Mouse (Mus musculus) stomach, embryonic 14.5 days (tissue): ENCODE measurements around the gene Wwc2. TPM values are rescaled to one million over a fixed set of nuclear protein-coding genes. Genes with fewer than 3 reads are reported as not detected.

ENCODE experiments used
- ATAC-seq: fragments of 200-750 bp; cut with Nextera tagmentation; 2 replicates; pipeline ENCODE4 v1.8.0; 2017; ENCODE audit warnings: low read depth, moderate TSS enrichment; ENCODE audit not compliant: insufficient number of reproducible peaks, insufficient read depth, low FRiP score
- H3K27ac ChIP-seq: fragments of 300-500 bp; sonication (generic); 2 replicates; pipeline ENCODE4 v1.5.1; 2014; ENCODE audit warnings: mild to moderate bottlenecking, low read length, moderate library complexity, mixed read lengths
- H3K27me3 ChIP-seq: fragments of 300-500 bp; sonication (generic); 2 replicates; pipeline ENCODE4 v1.6.1; 2014; ENCODE audit warnings: low read length, control low read depth, mixed read lengths; ENCODE audit not compliant: control insufficient read depth, insufficient read depth
- H3K36me3 ChIP-seq: fragments of 300-500 bp; sonication (generic); 2 replicates; pipeline ENCODE4 v1.6.1; 2014; ENCODE audit warnings: mild to moderate bottlenecking, control low read depth, low read length, moderate library complexity, mixed read lengths; ENCODE audit not compliant: control insufficient read depth, insufficient read depth
- H3K4me1 ChIP-seq: fragments of 300-500 bp; sonication (generic); 2 replicates; pipeline ENCODE4 v1.6.1; 2014; ENCODE audit warnings: low read length, control low read depth, mixed read lengths; ENCODE audit not compliant: control insufficient read depth, insufficient read depth
- H3K4me2 ChIP-seq: fragments of 300-500 bp; sonication (generic); replicated peaks from 2 replicates; pipeline ENCODE4 v1.6.1; 2014; ENCODE audit warnings: low read depth, low read length, control low read depth
- H3K4me3 ChIP-seq: fragments of 300-500 bp; sonication (generic); 2 replicates; pipeline ENCODE4 v1.5.1; 2014; ENCODE audit warnings: low read depth, low read length, control low read depth
- H3K9ac ChIP-seq: fragments of 300-500 bp; sonication (generic); replicated peaks from 2 replicates; pipeline ENCODE4 v1.6.1; 2014; ENCODE audit warnings: low read depth, mild to moderate bottlenecking, control low read depth, low read length, moderate library complexity, mixed read lengths
- H3K9me3 ChIP-seq: fragments of 300-500 bp; sonication (generic); 2 replicates; pipeline ENCODE4 v1.6.1; 2016; ENCODE audit warnings: low read depth, low read length, control low read depth; ENCODE audit not compliant: control insufficient read depth
- WGBS: fragments of 180-500 bp; shearing (Covaris S2); extraction: QIAGEN DNeasy Blood & Tissue Kit; methylation state at CpG from one replicate; pipeline ENCODE4 v1.1.7; 2014; 5-methylcytosine and 5-hydroxymethylcytosine counted together
- polyA plus RNA-seq: library from polyadenylated mRNA; unstranded; fragments of >200 nt; fragmentation: Nextera tagmentation; extraction: Ambion mirVana; gene quantifications from 2 replicates; pipeline ENCODE4 v1.2.1, GENCODE M21; 2014

Gene Wwc2
- polyA plus RNA-seq, 1 experiment from 2014 or later = 12.0 TPM

DNA sequence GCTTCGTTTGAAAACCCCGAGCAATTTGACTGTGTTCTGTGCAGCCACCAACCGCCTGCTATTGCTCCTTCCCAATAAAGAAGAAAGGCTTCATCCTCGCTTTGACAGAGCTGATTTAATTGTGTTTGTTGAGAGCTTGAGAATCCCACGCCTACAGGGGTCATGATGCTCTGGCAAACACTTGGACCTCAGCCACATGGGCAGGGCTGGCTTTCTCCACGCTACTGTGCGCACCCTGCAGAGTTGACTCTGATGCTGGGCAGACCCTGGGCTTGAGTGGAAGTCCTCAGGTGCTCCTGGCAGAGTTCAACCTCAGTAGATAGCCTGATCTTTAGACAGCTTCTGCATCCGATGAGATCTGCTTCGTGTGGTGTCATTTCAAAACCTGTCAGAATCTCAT lies 198.7 kb downstream of the Wwc2 start:
- Histone ChIP-seq H3K36me3 (no peaks in the 10 kb centered on the region), H3K27ac (no peak overlapping the region), H3K9ac (no peak overlapping the region), H3K4me2 (no peak overlapping the region), H3K9me3 (no peaks in the 10 kb centered on the region), H3K4me3 (no peak overlapping the region), H3K27me3 (no peaks in the 10 kb centered on the region), H3K4me1 (no peaks in the 10 kb centered on the region)
- WGBS = 70% methylated on average over 9 of the region's 9 CpGs
- ATAC-seq = no peak

DNA sequence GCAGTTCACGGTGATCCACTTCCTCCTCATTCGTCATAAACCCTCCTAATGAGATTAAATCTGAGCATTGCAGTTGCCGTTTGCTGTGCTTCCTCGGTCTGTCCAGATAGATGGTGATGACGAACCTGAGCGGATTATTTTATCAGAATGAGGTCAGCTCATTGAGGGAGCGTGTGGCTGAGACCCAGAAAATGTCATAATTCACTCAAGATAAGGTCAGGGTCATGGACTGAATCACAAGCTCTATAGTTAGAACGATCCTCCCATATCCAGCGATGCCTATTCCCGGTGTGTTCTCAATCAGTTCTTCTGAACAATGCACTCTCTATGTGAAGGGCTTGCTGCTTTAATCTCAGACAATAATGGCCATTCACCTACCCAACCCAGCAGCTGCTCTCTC lies 203.0 kb downstream of the Wwc2 start:
- ATAC-seq = no peak
- H3K9me3 ChIP-seq = no peaks in the 10 kb centered on the region
- H3K27ac ChIP-seq = no peak overlapping the region
- H3K4me3 ChIP-seq = no peak overlapping the region
- H3K27me3 ChIP-seq = no peaks in the 10 kb centered on the region
- 50% methylated on average over 10 of the region's 10 CpGs for WGBS
- H3K4me2 ChIP-seq = no peak overlapping the region
- no peaks in the 10 kb centered on the region for H3K4me1 ChIP-seq
- no peaks in the 10 kb centered on the region for H3K36me3 ChIP-seq
- no peak overlapping the region for H3K9ac ChIP-seq

DNA sequence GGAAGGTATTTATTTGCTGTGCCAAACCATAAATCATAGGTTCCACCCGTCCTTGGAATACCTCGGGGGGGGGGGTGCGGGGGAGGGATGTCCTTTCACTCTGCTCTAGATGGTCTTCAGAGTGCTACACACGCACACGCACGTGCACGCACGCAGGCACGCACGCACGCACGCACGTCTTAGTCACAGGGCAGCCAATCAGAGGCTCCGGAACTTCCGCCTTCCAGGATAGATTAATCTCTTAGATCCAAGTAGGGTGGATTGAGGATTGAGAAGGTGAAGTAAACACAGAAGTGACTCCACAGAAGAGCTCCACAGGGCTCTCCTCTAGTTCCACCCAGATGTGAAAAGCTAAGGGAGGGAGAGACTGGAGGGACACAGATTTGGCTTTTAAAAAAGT lies 204.4 kb downstream of the Wwc2 start:
- no peaks in the 10 kb centered on the region for H3K27me3 ChIP-seq
- no peak overlapping the region for H3K4me2 ChIP-seq
- 90% methylated on average over 15 of the region's 15 CpGs for WGBS
- no peaks in the 10 kb centered on the region for H3K36me3 ChIP-seq
- H3K27ac ChIP-seq = no peak overlapping the region
- H3K4me1 ChIP-seq = no peaks in the 10 kb centered on the region
- no peak for ATAC-seq
- H3K9ac ChIP-seq = no peak overlapping the region
- H3K9me3 ChIP-seq = no peaks in the 10 kb centered on the region
- no peak overlapping the region for H3K4me3 ChIP-seq

DNA sequence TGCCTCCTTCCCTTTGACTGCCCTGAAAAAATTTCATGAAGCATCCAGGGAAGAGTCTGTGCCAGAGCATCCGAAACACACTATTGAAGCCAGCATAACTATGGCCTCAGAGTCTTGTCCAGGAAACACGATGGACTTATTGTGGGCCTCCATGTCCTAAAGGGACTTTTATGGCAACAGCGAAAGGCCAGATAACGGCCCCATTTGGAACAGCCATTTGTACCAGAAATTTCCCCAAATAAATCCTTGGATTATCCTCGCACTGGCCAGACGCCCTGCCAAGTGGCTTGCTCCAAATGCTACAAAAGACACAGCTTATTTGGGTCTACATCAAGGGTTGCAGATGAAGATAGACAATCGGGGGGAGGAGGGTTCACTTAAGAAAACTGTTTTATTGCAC lies 206.3 kb downstream of the Wwc2 start:
- Histone ChIP-seq H3K27me3 (no peaks in the 10 kb centered on the region), H3K27ac (no peak overlapping the region), H3K4me1 (no peaks in the 10 kb centered on the region), H3K36me3 (no peaks in the 10 kb centered on the region), H3K4me3 (no peak overlapping the region), H3K9ac (no peak overlapping the region), H3K9me3 (no peaks in the 10 kb centered on the region), H3K4me2 (no peak overlapping the region)
- 86% methylated on average over 7 of the region's 7 CpGs for WGBS
- ATAC-seq = no peak

DNA sequence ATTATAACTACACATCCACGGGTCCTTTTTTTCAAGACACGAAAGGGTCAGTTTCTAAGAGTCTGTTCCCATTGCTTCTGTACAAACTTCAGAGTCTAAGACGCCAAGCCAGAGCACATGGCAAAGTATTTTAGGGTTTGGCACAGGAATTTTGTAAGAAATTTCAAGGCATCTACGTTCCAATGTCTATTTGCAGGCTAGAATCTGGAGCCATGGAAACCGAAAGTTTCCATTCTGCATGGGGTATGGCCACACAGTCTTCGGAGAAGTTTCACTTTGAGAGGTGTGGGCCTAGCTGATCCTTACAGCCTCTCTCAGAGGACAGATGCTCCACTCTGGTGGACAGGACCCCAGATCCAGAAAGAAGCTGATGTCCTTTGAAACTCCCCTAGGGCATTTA lies 206.8 kb downstream of the Wwc2 start:
- no peak for ATAC-seq
- Histone ChIP-seq H3K4me3 (no peak overlapping the region), H3K4me2 (no peak overlapping the region), H3K9me3 (no peaks in the 10 kb centered on the region), H3K27ac (no peak overlapping the region), H3K9ac (no peak overlapping the region), H3K4me1 (no peaks in the 10 kb centered on the region), H3K36me3 (no peaks in the 10 kb centered on the region), H3K27me3 (no peaks in the 10 kb centered on the region)
- 93% methylated on average over 6 of the region's 6 CpGs for WGBS

DNA sequence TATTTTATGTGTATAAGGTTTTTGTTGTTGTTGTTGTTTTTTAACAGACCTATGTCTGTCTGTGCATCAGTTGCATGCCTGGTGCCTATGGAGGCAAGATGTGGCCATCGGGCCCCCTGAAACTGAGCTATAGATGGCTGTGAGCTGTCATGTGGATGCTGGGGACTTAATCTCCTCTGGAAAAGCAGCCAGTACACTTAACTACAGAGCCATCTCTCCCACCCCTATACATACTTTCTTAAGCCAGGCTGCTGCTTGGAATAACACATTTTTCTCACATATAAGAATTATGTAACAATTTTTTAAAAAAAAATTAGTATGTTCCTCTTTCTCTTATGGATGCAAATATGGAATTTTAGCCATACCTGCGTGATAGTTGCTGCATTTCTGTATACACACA lies 207.2 kb downstream of the Wwc2 start:
- Histone ChIP-seq H3K9me3 (no peaks in the 10 kb centered on the region), H3K4me1 (no peaks in the 10 kb centered on the region), H3K4me3 (no peak overlapping the region), H3K27me3 (no peaks in the 10 kb centered on the region), H3K36me3 (no peaks in the 10 kb centered on the region), H3K4me2 (no peak overlapping the region), H3K27ac (no peak overlapping the region), H3K9ac (no peak overlapping the region)
- 96% methylated on average over 2 of the region's 2 CpGs for WGBS
- ATAC-seq = no peak

DNA sequence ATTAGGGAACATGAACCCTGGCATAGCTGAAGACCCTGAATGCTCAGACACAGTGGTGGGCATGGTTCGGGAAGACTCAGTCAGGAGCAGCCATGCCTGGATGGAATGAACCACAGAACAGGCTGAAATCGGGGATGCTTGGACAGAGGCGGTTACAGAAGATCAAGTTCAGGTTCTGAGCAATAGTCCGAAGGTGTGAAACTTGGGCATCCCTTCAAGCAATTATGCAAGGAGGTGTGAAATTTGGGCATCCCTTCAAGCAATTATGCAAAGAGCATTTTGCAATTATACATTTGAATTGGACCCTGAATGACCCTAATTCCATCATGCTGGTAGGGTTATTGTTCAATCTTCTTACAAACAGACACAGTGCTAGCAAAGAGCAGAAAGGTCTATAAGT lies 208.8 kb downstream of the Wwc2 start:
- Histone ChIP-seq H3K27me3 (no peaks in the 10 kb centered on the region), H3K9me3 (no peaks in the 10 kb centered on the region), H3K27ac (no peak overlapping the region), H3K9ac (no peak overlapping the region), H3K4me1 (no peaks in the 10 kb centered on the region), H3K36me3 (no peaks in the 10 kb centered on the region), H3K4me3 (no peak overlapping the region), H3K4me2 (no peak overlapping the region)
- 90% methylated on average over 4 of the region's 4 CpGs for WGBS
- ATAC-seq = no peak

DNA sequence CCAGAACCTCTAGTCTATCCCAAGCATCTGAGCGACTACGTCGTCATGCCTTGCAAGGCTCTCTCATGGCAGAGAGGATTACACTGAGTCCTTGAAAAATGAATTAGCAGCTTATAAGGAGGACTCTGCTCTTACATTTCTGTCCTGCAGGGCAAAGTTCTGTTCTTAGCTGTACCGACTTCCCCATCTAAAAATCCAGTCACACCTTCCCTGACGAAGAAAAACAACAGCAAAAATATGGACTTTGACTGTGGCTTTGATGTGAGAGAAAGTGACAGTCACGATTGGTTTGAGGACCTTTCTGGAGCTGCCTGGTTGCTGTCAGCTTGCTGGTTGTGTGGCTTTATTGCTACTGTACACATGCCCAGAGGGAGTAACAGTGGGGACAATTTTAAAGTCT lies 211.1 kb downstream of the Wwc2 start:
- ATAC-seq = no peak
- Histone ChIP-seq H3K4me2 (no peak overlapping the region), H3K36me3 (no peaks in the 10 kb centered on the region), H3K27ac (no peak overlapping the region), H3K27me3 (no peaks in the 10 kb centered on the region), H3K9me3 (no peaks in the 10 kb centered on the region), H3K9ac (no peak overlapping the region), H3K4me1 (no peaks in the 10 kb centered on the region), H3K4me3 (no peak overlapping the region)
- 74% methylated on average over 6 of the region's 6 CpGs for WGBS

DNA sequence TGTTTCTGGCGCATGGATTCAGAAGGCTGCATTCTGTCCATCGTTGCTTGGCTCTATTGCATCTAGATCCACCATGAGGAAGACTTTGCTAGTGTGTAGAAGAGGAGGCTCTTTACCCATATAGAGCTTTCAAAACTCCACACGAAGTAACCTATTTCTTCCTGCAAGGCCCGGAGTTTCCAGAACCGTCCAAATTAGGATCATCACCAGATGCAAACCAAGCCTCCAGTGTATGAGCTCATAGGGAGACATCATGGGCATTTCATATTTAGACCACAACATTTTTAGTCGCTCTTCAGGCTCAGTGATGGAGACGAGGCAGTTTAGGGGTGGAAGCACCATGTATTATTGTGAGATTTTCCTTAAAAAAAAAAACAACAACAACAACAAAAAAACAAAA lies 213.3 kb downstream of the Wwc2 start:
- ATAC-seq = no peak
- no peak overlapping the region for H3K27ac ChIP-seq
- H3K27me3 ChIP-seq = no peaks in the 10 kb centered on the region
- WGBS = 86% methylated on average over 7 of the region's 7 CpGs
- H3K4me3 ChIP-seq = no peak overlapping the region
- no peak overlapping the region for H3K9ac ChIP-seq
- no peak overlapping the region for H3K4me2 ChIP-seq
- no peaks in the 10 kb centered on the region for H3K9me3 ChIP-seq
- no peaks in the 10 kb centered on the region for H3K36me3 ChIP-seq
- H3K4me1 ChIP-seq = no peaks in the 10 kb centered on the region
